Mouse (Mus musculus) erythroblast, embryonic 14.5 days (primary cell): ENCODE results near the gene Uvrag.

Source experiments
- GATA1 ChIP-seq: IDR thresholded peaks from 2 replicates; pipeline ENCODE4 v1.6.1; 2012; ENCODE audit warnings: low read length, inconsistent platforms, mixed read lengths
- TAL1 ChIP-seq: IDR thresholded peaks from 3 replicates; pipeline ENCODE4 v1.6.1; 2012; ENCODE audit warnings: low read length, inconsistent platforms, mixed read lengths

- TF ChIP-seq TAL1 = no peak
- no peak for TF ChIP-seq GATA1
Measured at GRCm38 (mm10) chr7:99169717-99170403, 28.9 kb upstream of the Uvrag start.
